Mouse (Mus musculus) layer of hippocampus, adult 11-12 months (tissue): ENCODE results near the gene Wdr19.
"Not testable (repeated sequence)": the region's sequence is repeated elsewhere in the genome, so short reads cannot be mapped to it uniquely, and the experiment has no call there.

Source experiments
- DNase-seq: peaks from one replicate; pipeline ENCODE4 v3.0.0; 2022; ENCODE audit warnings: low spot score

Gene Wdr19

DNA sequence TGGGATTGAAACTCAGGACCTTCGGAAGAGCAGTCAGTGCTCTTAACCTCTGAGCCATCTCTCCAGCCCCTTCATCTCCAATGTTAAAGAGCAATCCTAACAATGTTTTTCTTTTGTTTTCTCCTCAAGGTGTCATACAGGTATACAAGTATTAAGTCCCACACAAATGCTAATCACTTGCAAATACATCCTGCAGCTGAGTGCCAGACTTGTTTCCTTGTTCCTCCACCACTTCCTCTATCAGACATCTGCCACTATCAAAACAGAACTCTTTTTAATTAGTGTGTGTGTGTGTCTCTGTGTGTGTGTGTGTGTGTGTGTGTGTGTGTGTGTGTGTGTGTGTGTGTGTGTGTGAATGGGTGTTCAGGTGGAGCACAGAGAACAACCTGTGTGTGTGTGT lies 100.1 kb downstream of the Wdr19 start:
- DNase-seq = not testable (repeated sequence)

DNA sequence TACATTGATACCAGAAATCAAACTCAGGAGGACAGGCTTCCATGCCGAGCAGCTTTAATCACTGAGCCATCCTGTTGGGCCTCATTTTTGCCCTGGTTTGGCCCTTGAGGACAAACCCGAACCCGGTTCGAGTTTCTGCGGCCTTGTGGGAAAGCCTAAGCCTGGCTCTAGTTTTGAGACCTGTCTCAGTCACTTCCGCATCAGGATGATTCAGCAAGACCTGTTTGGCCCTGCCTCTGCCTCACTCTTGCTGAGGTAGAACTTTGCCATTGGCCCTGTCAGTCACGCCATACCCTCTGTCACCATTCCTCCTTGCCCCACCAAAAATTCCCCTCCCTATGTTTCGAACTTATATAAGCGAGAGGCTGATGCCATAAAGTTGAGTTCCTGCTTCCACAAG lies 100.6 kb downstream of the Wdr19 start:
- no peak for DNase-seq

DNA sequence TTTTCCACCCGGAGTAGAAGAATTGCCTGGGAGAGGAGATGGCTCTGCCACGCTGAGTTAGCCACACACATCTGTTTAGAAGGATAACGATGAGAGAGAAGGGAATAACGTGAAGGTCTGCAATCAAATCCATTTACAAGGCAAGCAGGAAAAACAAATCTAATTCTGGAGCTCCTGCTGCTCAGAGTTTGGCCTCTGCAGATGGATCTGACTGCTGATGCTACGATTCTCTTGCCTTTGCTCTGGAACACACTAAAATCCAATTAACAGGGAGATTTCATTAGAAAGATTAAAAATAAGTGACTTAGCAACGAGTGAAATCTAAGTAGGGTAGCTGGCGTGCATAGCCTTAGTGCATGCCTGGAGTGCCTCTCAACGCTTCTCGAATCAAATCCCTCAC lies 106.0 kb downstream of the Wdr19 start:
- peak; percentile 19 for DNase-seq

DNA sequence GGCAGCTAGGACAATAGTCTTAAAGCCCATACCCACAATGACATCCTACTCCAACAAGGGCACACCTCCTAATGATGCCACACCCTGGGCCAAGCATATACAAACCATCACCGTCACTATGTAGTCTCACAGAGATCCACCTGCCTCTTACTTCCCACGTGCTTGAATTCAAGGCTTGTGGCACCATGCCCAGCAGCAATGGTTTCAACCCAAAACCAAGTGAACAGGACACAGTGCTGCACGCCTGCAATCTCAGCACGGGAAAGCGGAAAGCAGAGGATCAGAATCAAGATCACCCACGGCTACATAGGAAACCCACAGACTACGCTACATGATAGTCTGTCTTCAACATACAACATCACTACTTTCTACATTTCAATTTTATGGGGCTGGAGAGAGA lies 108.7 kb downstream of the Wdr19 start:
- no peak for DNase-seq

DNA sequence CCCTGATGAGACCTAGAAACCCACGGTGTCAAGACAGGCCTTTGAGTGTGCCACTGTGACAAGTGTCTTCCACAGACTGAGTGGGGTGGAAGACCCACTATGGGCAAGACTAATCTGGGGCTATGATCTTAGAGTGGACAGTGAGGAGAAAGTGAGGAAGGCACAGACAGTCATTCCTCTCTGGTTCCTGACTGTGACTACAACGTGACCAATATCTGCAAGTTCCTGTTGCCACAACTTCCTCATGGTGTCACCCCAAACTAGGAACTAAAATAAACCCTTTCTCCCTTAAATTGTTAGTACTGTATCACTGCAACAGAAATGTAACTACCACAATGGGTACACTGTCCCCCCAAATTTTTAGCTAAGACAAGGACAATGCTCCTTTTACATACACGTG lies 109.4 kb downstream of the Wdr19 start:
- no peak for DNase-seq
